ENCODE assay signal across 23 mouse cellular contexts in the genomic region with DNA sequence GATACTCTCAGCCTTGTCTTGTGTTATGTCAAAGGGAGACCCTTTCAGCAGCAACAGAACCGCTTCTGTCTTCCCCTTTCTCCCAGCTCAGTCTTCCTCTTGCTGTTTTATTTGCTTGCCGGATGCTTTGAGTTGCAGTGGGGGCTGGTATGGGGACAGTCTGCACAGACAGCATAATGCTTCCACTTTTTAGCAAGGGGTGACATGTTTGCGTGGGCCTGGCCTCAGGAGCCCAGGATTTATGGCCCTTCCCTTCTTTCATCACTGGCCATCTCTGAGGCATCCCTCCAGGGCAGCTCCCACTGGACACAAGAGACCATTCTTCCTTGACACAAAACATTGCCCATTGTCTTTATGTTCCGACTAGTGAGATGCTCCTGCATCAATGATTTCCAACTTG. TPM values are rescaled to one million over a fixed set of nuclear protein-coding genes. Genes with fewer than 3 reads are reported as not detected.
A peak's percentile ranks its signal among the peaks of the same experiment; 100 is the strongest.
DNase-seq lines count a peak whose midpoint lies in the region; ATAC-seq and TF ChIP-seq lines count a peak whose summit lies in the region.
"Had no signal": no experiment of that assay in that cellular context is flagged by ENCODE, and none has a peak within 500 bp of the region (broad histone marks: within the 10 kb centered on the region; RNA-seq: fewer than 3 reads in every experiment).

No protein-coding gene starts in this region.

- ATAC-seq in hindbrain, embryonic 14.5 days (ENCODE audit: low FRiP score) = no peak
- ATAC-seq in neural tube, embryonic 12.5 days (ENCODE audit: low FRiP score, low read depth) = peak; percentile 85
- ATAC-seq in forebrain, embryonic 13.5 days = no peak
- ATAC-seq: CD4-positive, CD25-positive, alpha-beta regulatory T cell, adult 4 months; forebrain, embryonic 14.5 days; midbrain, embryonic 13.5 days had no signal

- in situ Hi-C loops in ES-E14 (cut with MboI; ENCODE audit: low sequenced_read_pairs in 2 of 2, unreplicated experiment in 2 of 2) = no loop called here

- H3K27ac ChIP-seq in hindbrain, embryonic 10.5 days = peak overlapping the region; percentile 6; the same call in 1 of the 2 replicates
- no peak overlapping the region for H3K27ac ChIP-seq in hindbrain, embryonic 14.5 days
- H3K27ac ChIP-seq in ES-E14 (ENCODE audit: insufficient read depth, low read depth, low read length, poor library complexity, severe bottlenecking) = peak overlapping the region; percentile 73; the same call in 1 of the 2 replicates
- H3K27ac ChIP-seq in neural tube, embryonic 12.5 days = peak overlapping the region; percentile 9; the same call in 1 of the 2 replicates
- H3K27ac ChIP-seq in forebrain, embryonic 13.5 days = no peak overlapping the region
- H3K27ac ChIP-seq: embryonic facial prominence, embryonic 13.5 days; heart, embryonic 13.5 days; limb, embryonic 10.5 days; liver, embryonic 15.5 days; midbrain, embryonic 13.5 days; stomach, postnatal 0 days had no signal

- H3K4me3 ChIP-seq in hindbrain, embryonic 10.5 days = no peak overlapping the region
- H3K4me3 ChIP-seq in hindbrain, embryonic 14.5 days (replicated peaks; ENCODE audit: low read length) = no peak overlapping the region
- no peak overlapping the region for H3K4me3 ChIP-seq in ES-E14 (ENCODE audit: insufficient read depth in 1 of 2, low read depth in 1 of 2, low read length in 2 of 2, poor library complexity in 1 of 2, severe bottlenecking in 1 of 2)
- no peak overlapping the region for H3K4me3 ChIP-seq in neural tube, embryonic 12.5 days
- no peak overlapping the region for H3K4me3 ChIP-seq in forebrain, embryonic 13.5 days
- H3K4me3 ChIP-seq: embryonic facial prominence, embryonic 13.5 days; heart, embryonic 13.5 days; limb, embryonic 10.5 days; liver, embryonic 15.5 days; midbrain, embryonic 13.5 days had no signal

- peaks cover 24% of the 10 kb centered on the region for H3K4me1 ChIP-seq in hindbrain, embryonic 10.5 days (replicated peaks)
- peaks cover 7% of the 10 kb centered on the region; the same call in 1 of the 2 replicates for H3K4me1 ChIP-seq in hindbrain, embryonic 14.5 days (replicated peaks; ENCODE audit: control insufficient read depth, insufficient read depth, low read length)
- H3K4me1 ChIP-seq in ES-E14 (ENCODE audit: control insufficient read depth in 2 of 2, insufficient read depth in 2 of 2, low read length in 2 of 2, poor library complexity in 1 of 2) = peaks cover 2 to 12% of the 10 kb centered on the region in 2 experiments; a peak in 3 of 4 replicates
- peaks cover 38% of the 10 kb centered on the region for H3K4me1 ChIP-seq in neural tube, embryonic 12.5 days
- H3K4me1 ChIP-seq in forebrain, embryonic 13.5 days = peaks cover 10% of the 10 kb centered on the region; the same call in 1 of the 2 replicates
- H3K4me1 ChIP-seq: embryonic facial prominence, embryonic 13.5 days; heart, embryonic 13.5 days; liver, embryonic 15.5 days had no signal

- H3K4me2 ChIP-seq in hindbrain, embryonic 14.5 days (replicated peaks) = no peak overlapping the region
- H3K4me2 ChIP-seq in neural tube, embryonic 12.5 days (replicated peaks) = peak overlapping the region; percentile 27; the same call in 1 of the 2 replicates
- no peak overlapping the region for H3K4me2 ChIP-seq in forebrain, embryonic 13.5 days
- H3K4me2 ChIP-seq: embryonic facial prominence, embryonic 13.5 days; heart, embryonic 13.5 days; liver, embryonic 15.5 days; midbrain, embryonic 13.5 days had no signal

- H3K9me3 ChIP-seq in hindbrain, embryonic 10.5 days = 0 out of 2 replicates have a peak, but pooled peaks cover 7% of the 10 kb centered on the region
- H3K9me3 ChIP-seq in hindbrain, embryonic 14.5 days (ENCODE audit: control insufficient read depth, low read length) = no peaks in the 10 kb centered on the region
- H3K9me3 ChIP-seq in ES-E14 (ENCODE audit: control insufficient read depth, insufficient read depth, low read depth, low read length) = peaks cover 6% of the 10 kb centered on the region; the same call in 1 of the 2 replicates
- 0 out of 2 replicates have a peak, but pooled peaks cover 5% of the 10 kb centered on the region for H3K9me3 ChIP-seq in neural tube, embryonic 12.5 days
- no peaks in the 10 kb centered on the region for H3K9me3 ChIP-seq in forebrain, embryonic 13.5 days (replicated peaks)
- H3K9me3 ChIP-seq: limb, embryonic 10.5 days; liver, embryonic 15.5 days; midbrain, embryonic 13.5 days had no signal

- no peak overlapping the region for H3K9ac ChIP-seq in hindbrain, embryonic 14.5 days
- H3K9ac ChIP-seq in ES-E14 (ENCODE audit: insufficient read depth, low read depth, low read length, poor library complexity, severe bottlenecking) = no peak overlapping the region; the same call in 1 of the 2 replicates
- H3K9ac ChIP-seq in neural tube, embryonic 12.5 days = peak overlapping the region; percentile 6; the same call in 1 of the 2 replicates
- H3K9ac ChIP-seq in forebrain, embryonic 13.5 days = no peak overlapping the region
- H3K9ac ChIP-seq: embryonic facial prominence, embryonic 13.5 days; heart, embryonic 13.5 days; liver, embryonic 15.5 days; midbrain, embryonic 13.5 days had no signal

- H3K36me3 ChIP-seq in hindbrain, embryonic 10.5 days = no peaks in the 10 kb centered on the region
- no peaks in the 10 kb centered on the region for H3K36me3 ChIP-seq in hindbrain, embryonic 14.5 days (replicated peaks; ENCODE audit: control insufficient read depth, insufficient read depth)
- peaks cover 3% of the 10 kb centered on the region; the same call in 1 of the 2 replicates for H3K36me3 ChIP-seq in ES-E14 (ENCODE audit: control insufficient read depth, insufficient read depth, low read length, poor library complexity, severe bottlenecking)
- H3K36me3 ChIP-seq in neural tube, embryonic 12.5 days = no peaks in the 10 kb centered on the region
- no peaks in the 10 kb centered on the region for H3K36me3 ChIP-seq in forebrain, embryonic 13.5 days (ENCODE audit: poor library complexity, severe bottlenecking)
- H3K36me3 ChIP-seq: embryonic facial prominence, embryonic 13.5 days; heart, embryonic 13.5 days; limb, embryonic 10.5 days; liver, embryonic 15.5 days; midbrain, embryonic 13.5 days had no signal

- no peak for DNase-seq in hindbrain, embryonic 10.5 days (ENCODE audit: low spot score)
- DNase-seq in hindbrain, embryonic 14.5 days (ENCODE audit: low spot score) = no peak
- no peak for DNase-seq in ES-E14 (ENCODE audit: low read depth, low spot score)
- DNase-seq in embryo, embryonic 11.5 days (ENCODE audit: low read depth, low spot score) = peak; percentile 14
- no peak for DNase-seq in urinary bladder, adult 2 months (ENCODE audit: low spot score)
- DNase-seq: adrenal gland, postnatal 25 days; cerebellum, adult 9-10 months; gastrocnemius, postnatal 10 days; heart, postnatal 14 days; kidney, adult 11 months; kidney, postnatal 14 days; liver had no signal

- WGBS in hindbrain, embryonic 10.5 days = 29% methylated on average over 4 of the region's 4 CpGs
- 14% methylated on average over 4 of the region's 4 CpGs for WGBS in hindbrain, embryonic 14.5 days
- WGBS in neural tube, embryonic 12.5 days = 8% methylated on average over 4 of the region's 4 CpGs
- WGBS in forebrain, embryonic 13.5 days = 29% methylated on average over 4 of the region's 4 CpGs

- H3K27me3 ChIP-seq in hindbrain, embryonic 10.5 days (ENCODE audit: insufficient read depth, poor library complexity, severe bottlenecking) = no peaks in the 10 kb centered on the region
- H3K27me3 ChIP-seq in hindbrain, embryonic 14.5 days (ENCODE audit: control insufficient read depth, insufficient read depth, low read length) = no peaks in the 10 kb centered on the region
- no peaks in the 10 kb centered on the region for H3K27me3 ChIP-seq in neural tube, embryonic 12.5 days (replicated peaks)
- H3K27me3 ChIP-seq in forebrain, embryonic 13.5 days = no peaks in the 10 kb centered on the region
- H3K27me3 ChIP-seq: embryonic facial prominence, embryonic 13.5 days; heart, embryonic 13.5 days; liver, embryonic 15.5 days; midbrain, embryonic 13.5 days had no signal

TF ChIP-seq in ES-E14, 5 proteins besides CTCF, POLR2A, EP300 and RAD21:
- TF ChIP-seq ZC3H11A (IDR thresholded peaks at IDR 0.05; ENCODE audit: borderline replicate concordance, low read depth, low read length) = no peak
- TF ChIP-seq CHD2 (IDR thresholded peaks at IDR 0.05; ENCODE audit: low read depth, low read length) = no peak

RNA-seq across cellular contexts. Expression of a gene that starts 18.2 kb away (rescaled TPM):
- polyA plus RNA-seq in hindbrain, embryonic 10.5 days (2016; fragmentation: Nextera tagmentation; extraction: Ambion mirVana) = 13.3 and 20.6 TPM in 2 replicates
- polyA plus RNA-seq in hindbrain, embryonic 14.5 days (2014; fragmentation: Nextera tagmentation; extraction: Ambion mirVana) = 81.6 and 84.7 TPM in 2 replicates
- total RNA-seq in ES-E14 (2012; rRNA removed) = 15.0 and 24.8 TPM in 2 replicates
- 51.1 and 52.2 TPM in 2 replicates for polyA plus RNA-seq in neural tube, embryonic 12.5 days (2016; fragmentation: Nextera tagmentation; extraction: Ambion mirVana)
- 2.2 and 2.5 TPM in 2 replicates for polyA plus RNA-seq in urinary bladder, adult 2 months (2012; rRNA removed)
- 38.8 and 41.9 TPM in 2 replicates for polyA plus RNA-seq in forebrain, embryonic 13.5 days (2015; fragmentation: Nextera tagmentation; extraction: Ambion mirVana)
- total RNA-seq: granulocyte monocyte progenitor cell, adult 5-6 weeks had no signal

Comparison
In these comparisons a context has a peak if more than half of its experiments do, and no peak if none do; other contexts are left out.
1. H3K27ac ChIP-seq: peak in hindbrain, embryonic 10.5 days (single experiment), ES-E14 (single experiment) and neural tube, embryonic 12.5 days (single experiment); none in hindbrain, embryonic 14.5 days (single experiment) and forebrain, embryonic 13.5 days (single experiment).